8 mouse cellular contexts compared by ENCODE assay signal in genomic region chr14:31933841-31934271, GRCm38 (mm10).
A peak's percentile ranks its signal among the peaks of the same experiment; 100 is the strongest.
DNase-seq lines count a peak whose midpoint lies in the region; ATAC-seq and TF ChIP-seq lines count a peak whose summit lies in the region.

No protein-coding gene starts in this region.

- no peak for TF ChIP-seq EP300 in CH12.LX (IDR thresholded peaks at IDR 0.05; ENCODE audit: low read length)

- peak; percentile 96 for ATAC-seq in forebrain, embryonic 12.5 days (ENCODE audit: low FRiP score)
- ATAC-seq in hindbrain, embryonic 13.5 days (ENCODE audit: low FRiP score), result peak; percentile 95
- peak; percentile 97 for ATAC-seq in midbrain, embryonic 13.5 days

- no peak overlapping the region for H3K27ac ChIP-seq in CH12.LX (ENCODE audit: insufficient read depth, low read depth)
- H3K27ac ChIP-seq in forebrain, embryonic 12.5 days, result peak overlapping the region; percentile 99
- peak overlapping the region; percentile 97 for H3K27ac ChIP-seq in hindbrain, embryonic 13.5 days
- H3K27ac ChIP-seq in midbrain, embryonic 13.5 days, result peak overlapping the region; percentile 96

- peak overlapping the region in 1 of 3 experiments; percentile 18 for H3K4me3 ChIP-seq in CH12.LX (replicated peaks in 1 of 3; ENCODE audit: low read depth in 2 of 3, low read length in 2 of 3, poor library complexity in 1 of 3)
- H3K4me3 ChIP-seq in forebrain, embryonic 12.5 days (replicated peaks), result peak overlapping the region; percentile 33
- H3K4me3 ChIP-seq in hindbrain, embryonic 13.5 days, result peak overlapping the region; percentile 39
- peak overlapping the region; percentile 36 for H3K4me3 ChIP-seq in midbrain, embryonic 13.5 days (replicated peaks)

- no peak for TF ChIP-seq POLR2A in CH12.LX (IDR thresholded peaks at IDR 0.05; ENCODE audit: low read depth, low read length)

- peak overlapping the region; percentile 88 for H3K4me2 ChIP-seq in CH12.LX (ENCODE audit: insufficient read depth, low read depth, poor library complexity, severe bottlenecking)
- peak overlapping the region; percentile 54 for H3K4me2 ChIP-seq in forebrain, embryonic 12.5 days
- peak overlapping the region; percentile 63 for H3K4me2 ChIP-seq in hindbrain, embryonic 13.5 days
- H3K4me2 ChIP-seq in midbrain, embryonic 13.5 days (replicated peaks), result peak overlapping the region; percentile 55

- TF ChIP-seq CTCF in CH12.LX (conservative IDR thresholded peaks at IDR 0.05 in 1 of 2, IDR thresholded peaks at IDR 0.05 in 1 of 2; ENCODE audit: low read depth in 2 of 2, low read length in 2 of 2), result no peak

- no peak for DNase-seq in CH12.LX (ENCODE audit: extremely low read depth)
- DNase-seq in brain, adult 2 months (ENCODE audit: low read depth, low spot score), result peak; percentile 88
- DNase-seq in left cerebral cortex, postnatal 14 days (ENCODE audit: low spot score in 2 of 2), result peak; percentile 66 to 77
- DNase-seq in telencephalon, adult 2 months (ENCODE audit: low read depth, low spot score), result peak; percentile 48
- no peak for DNase-seq in natural killer cell, adult 2 months (ENCODE audit: low spot score in 2 of 2)

- in situ Hi-C loops in CH12.LX (cut with MboI; ENCODE audit: low pct_ligation_motif_present, low pct_unique_long_range_greater_than_20kb, low sequenced_read_pairs), result loop anchor here (10.0 kb wide), 1 partner anchor 89 kb away; no protein-coding TSS in a partner anchor

- under 1% methylated on average over 13 of the region's 13 CpGs for WGBS in forebrain, embryonic 12.5 days
- under 1% methylated on average over 13 of the region's 13 CpGs for WGBS in hindbrain, embryonic 13.5 days
- WGBS in midbrain, embryonic 13.5 days, result under 1% methylated on average over 13 of the region's 13 CpGs

- H3K36me3 ChIP-seq in CH12.LX (replicated peaks in 1 of 2; ENCODE audit: control insufficient read depth in 1 of 2, insufficient read depth in 1 of 2, low read length in 1 of 2), result no peaks in the 10 kb centered on the region
- no peaks in the 10 kb centered on the region for H3K36me3 ChIP-seq in forebrain, embryonic 12.5 days (replicated peaks)
- H3K36me3 ChIP-seq in hindbrain, embryonic 13.5 days, result no peaks in the 10 kb centered on the region
- H3K36me3 ChIP-seq in midbrain, embryonic 13.5 days, result no peaks in the 10 kb centered on the region

- H3K4me1 ChIP-seq in CH12.LX (ENCODE audit: control insufficient read depth in 1 of 2, insufficient read depth in 2 of 2), result 0 out of 4 replicates have a peak, but pooled peaks cover 0 to 5% of the 10 kb centered on the region in 2 experiments
- H3K4me1 ChIP-seq in forebrain, embryonic 12.5 days, result peaks cover 33% of the 10 kb centered on the region
- H3K4me1 ChIP-seq in hindbrain, embryonic 13.5 days (replicated peaks), result peaks cover 25% of the 10 kb centered on the region
- peaks cover 38% of the 10 kb centered on the region for H3K4me1 ChIP-seq in midbrain, embryonic 13.5 days (replicated peaks)

- no peaks in the 10 kb centered on the region for H3K79me2 ChIP-seq in CH12.LX (replicated peaks; ENCODE audit: control insufficient read depth, extremely low read depth, insufficient read depth, poor library complexity, severe bottlenecking)

- H3K9me3 ChIP-seq in CH12.LX (replicated peaks; ENCODE audit: low read length), result no peaks in the 10 kb centered on the region
- no peaks in the 10 kb centered on the region for H3K9me3 ChIP-seq in forebrain, embryonic 12.5 days
- H3K9me3 ChIP-seq in hindbrain, embryonic 13.5 days, result no peaks in the 10 kb centered on the region
- H3K9me3 ChIP-seq in midbrain, embryonic 13.5 days, result 0 out of 2 replicates have a peak, but pooled peaks cover 5% of the 10 kb centered on the region

- TF ChIP-seq RAD21 in CH12.LX (IDR thresholded peaks at IDR 0.05; ENCODE audit: low read depth, low read length), result no peak

- dilution Hi-C loops in CH12.LX (cut with MboI; ENCODE audit: extremely low pct_ligation_motif_present, extremely low pct_unique_long_range_greater_than_20kb, low sequenced_read_pairs), result no loop called here

- intact Hi-C loops in left cerebral cortex, postnatal 14 days (cut with DNase I), result loop anchor here (5.0 kb wide), 1 partner anchor 102 kb away; the partner anchor contains the start of gene Ankrd28

- no peak overlapping the region for H3K9ac ChIP-seq in CH12.LX (ENCODE audit: insufficient read depth, low read depth)
- H3K9ac ChIP-seq in forebrain, embryonic 12.5 days, result peak overlapping the region; percentile 48; the same call in 1 of the 2 replicates
- peak overlapping the region; percentile 76 for H3K9ac ChIP-seq in hindbrain, embryonic 13.5 days
- H3K9ac ChIP-seq in midbrain, embryonic 13.5 days (replicated peaks), result peak overlapping the region; percentile 68

- H3K27me3 ChIP-seq in CH12.LX (replicated peaks), result no peaks in the 10 kb centered on the region
- H3K27me3 ChIP-seq in forebrain, embryonic 12.5 days, result no peaks in the 10 kb centered on the region
- H3K27me3 ChIP-seq in hindbrain, embryonic 13.5 days, result no peaks in the 10 kb centered on the region
- H3K27me3 ChIP-seq in midbrain, embryonic 13.5 days, result no peaks in the 10 kb centered on the region

TF ChIP-seq in CH12.LX, 34 proteins besides CTCF, POLR2A, EP300 and RAD21:
- TF ChIP-seq TBP (conservative IDR thresholded peaks at IDR 0.05; ENCODE audit: low read depth, low read length), result no peak
- no peak for TF ChIP-seq ZKSCAN1 (IDR thresholded peaks at IDR 0.05; ENCODE audit: borderline replicate concordance, low read depth, low read length)
- TF ChIP-seq PAX5 (IDR thresholded peaks at IDR 0.05; ENCODE audit: low read length), result no peak
- no peak for TF ChIP-seq ELF1 (IDR thresholded peaks at IDR 0.05; ENCODE audit: low read depth, low read length)
- no peak for TF ChIP-seq ETS1 (conservative IDR thresholded peaks at IDR 0.05; ENCODE audit: low read depth, low read length)
- no peak for TF ChIP-seq HCFC1 (IDR thresholded peaks at IDR 0.05; ENCODE audit: low read depth, low read length)
- TF ChIP-seq CHD1 (IDR thresholded peaks at IDR 0.05; ENCODE audit: low read depth, low read length), result no peak
- TF ChIP-seq E2F4 (IDR thresholded peaks at IDR 0.05; ENCODE audit: insufficient replicate concordance, low read depth, low read length), result no peak
- TF ChIP-seq NRF1 (IDR thresholded peaks at IDR 0.05; ENCODE audit: low read depth, low read length), result no peak
- no peak for TF ChIP-seq JUND (conservative IDR thresholded peaks at IDR 0.05; ENCODE audit: low read depth, low read length)
- no peak for TF ChIP-seq POLR2AphosphoS2 (IDR thresholded peaks at IDR 0.05; ENCODE audit: low read depth, low read length)
- no peak for TF ChIP-seq ZC3H11A (IDR thresholded peaks at IDR 0.05; ENCODE audit: low read depth, low read length)
- no peak for TF ChIP-seq USF2 (conservative IDR thresholded peaks at IDR 0.05; ENCODE audit: low read depth, low read length)
- TF ChIP-seq MXI1 (IDR thresholded peaks at IDR 0.05; ENCODE audit: low read depth, low read length), result no peak
- TF ChIP-seq ZNF384 (IDR thresholded peaks at IDR 0.05; ENCODE audit: low read depth, low read length), result no peak
- TF ChIP-seq IRF4 (IDR thresholded peaks at IDR 0.05; ENCODE audit: low read depth, low read length), result no peak

Comparison
In these comparisons a context has a peak if more than half of its experiments do, and no peak if none do; other contexts are left out.
1. DNase-seq: peak in brain, adult 2 months (single experiment), left cerebral cortex, postnatal 14 days (2 of 2) and telencephalon, adult 2 months (single experiment); none in CH12.LX (single experiment) and natural killer cell, adult 2 months (0 of 2).
2. Peak in every context shown above with its lines, with median percentiles within 50 percentile points of each other: H3K4me2 ChIP-seq and ATAC-seq.